Mouse (Mus musculus): Measurements from ENCODE around the gene Immp2l.

Gene Immp2l

GRCm38 (mm10) chr12:41185509-41185908, 161.6 kb downstream of the Immp2l start:
- no peak for DNase-seq

GRCm38 (mm10) chr12:41192829-41193228, 168.9 kb downstream of the Immp2l start:
- no peak for DNase-seq

- no peak for DNase-seq
Observed at GRCm38 (mm10) chr12:41196374-41196773, 172.5 kb downstream of the Immp2l start.

GRCm38 (mm10) chr12:41215186-41215585, 191.3 kb downstream of the Immp2l start:
- DNase-seq = no peak

GRCm38 (mm10) chr12:41221893-41222292, 198.0 kb downstream of the Immp2l start:
- DNase-seq = no peak

- no peak for DNase-seq
Observed at GRCm38 (mm10) chr12:41223686-41224085, 199.8 kb downstream of the Immp2l start.

GRCm38 (mm10) chr12:41224538-41224937, 200.6 kb downstream of the Immp2l start:
- DNase-seq = no peak

- DNase-seq = no peak
Observed at GRCm38 (mm10) chr12:41231966-41232365, 208.1 kb downstream of the Immp2l start.

- no peak for DNase-seq
Observed at GRCm38 (mm10) chr12:41237880-41238279, 214.0 kb downstream of the Immp2l start.

GRCm38 (mm10) chr12:41241221-41241620, 217.3 kb downstream of the Immp2l start:
- no peak for DNase-seq

GRCm38 (mm10) chr12:41248254-41248653, 224.4 kb downstream of the Immp2l start:
- DNase-seq = no peak

GRCm38 (mm10) chr12:41250123-41250522, 226.2 kb downstream of the Immp2l start:
- DNase-seq = no peak

GRCm38 (mm10) chr12:41257905-41258304, 234.0 kb downstream of the Immp2l start:
- no peak for DNase-seq

- DNase-seq = no peak
Observed at GRCm38 (mm10) chr12:41259608-41260007, 235.7 kb downstream of the Immp2l start.

GRCm38 (mm10) chr12:41274136-41274535, 250.2 kb downstream of the Immp2l start:
- DNase-seq = no peak

- DNase-seq = no peak
Observed at GRCm38 (mm10) chr12:41275361-41275760, 251.5 kb downstream of the Immp2l start.

- DNase-seq = no peak
Observed at GRCm38 (mm10) chr12:41277896-41278295, 254.0 kb downstream of the Immp2l start.

GRCm38 (mm10) chr12:41289047-41289446, 265.2 kb downstream of the Immp2l start:
- DNase-seq = no peak

GRCm38 (mm10) chr12:41307015-41307414, 283.1 kb downstream of the Immp2l start:
- no peak for DNase-seq

GRCm38 (mm10) chr12:41308726-41309680, 285.1 kb downstream of the Immp2l start:
- DNase-seq = no peak

- no peak for DNase-seq
Observed at GRCm38 (mm10) chr12:41313391-41313790, 289.5 kb downstream of the Immp2l start.

GRCm38 (mm10) chr12:41314811-41315461, 291.0 kb downstream of the Immp2l start:
- DNase-seq = no peak

- DNase-seq = no peak
Observed at GRCm38 (mm10) chr12:41315871-41316270, 292.0 kb downstream of the Immp2l start.

- DNase-seq = no peak
Observed at GRCm38 (mm10) chr12:41316426-41316825, 292.5 kb downstream of the Immp2l start.

All from right cerebral cortex, postnatal 4 days (tissue).